Mouse (Mus musculus) spleen, adult 2 months (tissue): ENCODE measurements at regions not wholly inside any gene's neighbourhood (a gene's known extent, or its start where the extent isn't known, plus 50 kb on each side); places are given as distances from the start of the nearest gene placed in this dataset.

ENCODE experiments used
- CTCF ChIP-seq: fragments of 200-500 bp; IDR thresholded peaks from 2 replicates; pipeline ENCODE4 v1.5.1; 2011; ENCODE audit warnings: mild to moderate bottlenecking, inconsistent platforms; ENCODE audit not compliant: insufficient read depth, insufficient read length, insufficient replicate concordance; ENCODE audit errors: extremely low read depth
- POLR2A ChIP-seq: fragments of 200-500 bp; IDR thresholded peaks from 2 replicates; pipeline ENCODE4 v1.6.1; 2011; ENCODE audit warnings: low read depth, low read length, inconsistent platforms

DNA sequence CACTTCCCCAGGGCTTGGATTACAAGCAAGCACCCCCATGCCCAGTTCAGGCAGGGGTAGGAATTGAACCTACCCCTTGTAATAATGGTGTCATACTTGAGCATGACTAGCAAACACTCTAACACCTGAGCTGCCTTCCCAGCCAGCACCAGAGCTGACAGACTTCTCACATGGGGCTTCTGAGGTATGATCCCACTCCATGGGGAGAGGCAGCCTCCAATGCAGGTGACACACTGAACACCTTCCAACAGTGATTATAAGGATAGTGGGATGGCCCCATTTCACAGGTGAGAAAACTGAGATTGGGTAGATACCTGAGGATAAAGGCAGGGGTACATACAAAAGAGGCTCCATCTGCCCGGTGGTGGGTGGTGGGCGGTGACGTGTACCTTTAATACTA lies 94.7 kb upstream of the Msx1 start:
- TF ChIP-seq CTCF (no peak), POLR2A (no peak)
